Mouse (Mus musculus): Measurements from ENCODE around the gene Mkrn1.

DNA sequence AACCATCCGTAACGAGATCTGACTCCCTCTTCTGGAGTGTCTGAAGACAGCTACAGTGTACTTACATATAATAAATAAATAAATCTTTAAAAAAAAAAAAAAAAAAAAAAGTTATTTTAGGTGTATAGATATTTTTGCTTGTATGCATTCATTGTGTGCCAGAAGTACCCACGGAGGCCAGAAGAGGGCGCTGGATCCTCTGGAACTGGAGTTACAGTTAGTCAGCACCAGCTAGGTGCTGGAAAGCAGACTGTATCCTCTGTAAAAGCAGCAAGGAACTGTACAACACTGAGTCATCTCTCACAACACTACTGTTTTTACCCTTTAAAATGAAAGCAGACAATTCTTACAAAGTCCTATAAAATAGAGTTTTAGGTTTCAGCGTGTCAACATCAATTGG, 4.5 kb downstream of the Mkrn1 start:
- TF ChIP-seq CTCF (IDR thresholded peaks at IDR 0.05; ENCODE audit: low read depth) (peak; percentile 82), EP300 (IDR thresholded peaks at IDR 0.05; ENCODE audit: low read depth) (no peak)
